Mouse (Mus musculus): ENCODE measurements at regions not wholly inside any gene's neighbourhood (a gene's known extent, or its start where the extent isn't known, plus 50 kb on each side); places are given as distances from the start of the nearest gene placed in this dataset.

GRCm38 (mm10) chr4:154726636-154727045, 59.0 kb upstream of the Actrt2 start:
- peak; percentile 49 for DNase-seq (ENCODE audit: low spot score)

GRCm38 (mm10) chr4:154727945-154728344, 60.3 kb upstream of the Actrt2 start:
- DNase-seq (ENCODE audit: low spot score), result no peak

DNA sequence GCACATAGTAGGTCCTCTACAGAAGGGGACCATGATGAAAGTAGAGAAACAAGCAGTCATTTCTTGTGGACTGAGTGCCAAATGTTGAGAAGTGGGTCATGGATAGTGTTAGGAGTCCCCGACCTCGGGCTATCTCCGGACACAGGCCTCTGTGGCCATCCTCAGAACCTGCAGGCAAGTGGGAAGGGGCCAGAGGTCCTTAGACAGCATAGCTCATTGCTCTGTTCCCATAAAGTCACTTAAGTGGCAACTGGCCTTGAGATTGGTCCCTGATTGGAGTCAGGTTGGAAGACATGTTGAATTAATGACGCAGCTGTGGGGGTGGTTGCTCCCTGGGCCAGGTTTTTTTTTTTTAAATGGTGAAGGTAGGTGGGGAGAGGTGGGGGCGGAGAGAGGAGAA, 63.0 kb upstream of the Actrt2 start:
- DNase-seq (ENCODE audit: low spot score), result no peak

DNA sequence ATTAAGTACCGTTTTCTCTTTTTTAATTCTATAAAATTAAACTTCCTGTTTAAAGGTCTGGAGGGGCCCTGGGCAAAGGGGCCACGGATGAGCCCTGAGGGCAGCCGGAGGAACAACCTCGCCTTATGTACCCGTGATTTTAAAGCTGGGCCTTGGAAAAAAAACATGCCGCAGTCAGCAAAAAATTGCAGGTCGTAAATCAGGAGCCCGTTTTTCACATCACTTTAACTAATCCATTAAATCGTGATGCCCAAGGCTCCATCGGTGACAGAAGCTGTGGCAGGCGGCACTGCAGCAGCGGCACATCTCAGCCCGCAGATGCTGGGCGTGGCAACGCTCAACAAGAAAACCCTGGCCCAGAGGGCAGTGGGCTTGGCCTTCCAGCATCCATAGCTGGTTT, 63.7 kb upstream of the Actrt2 start:
- no peak for DNase-seq (ENCODE audit: low spot score)

- peak; percentile 47 for DNase-seq (ENCODE audit: low spot score)
Observed at GRCm38 (mm10) chr4:154736071-154736470, 68.4 kb upstream of the Actrt2 start.

GRCm38 (mm10) chr4:154741123-154741890, 73.6 kb upstream of the Actrt2 start:
- peak; percentile 65 for DNase-seq (ENCODE audit: low spot score)

DNA sequence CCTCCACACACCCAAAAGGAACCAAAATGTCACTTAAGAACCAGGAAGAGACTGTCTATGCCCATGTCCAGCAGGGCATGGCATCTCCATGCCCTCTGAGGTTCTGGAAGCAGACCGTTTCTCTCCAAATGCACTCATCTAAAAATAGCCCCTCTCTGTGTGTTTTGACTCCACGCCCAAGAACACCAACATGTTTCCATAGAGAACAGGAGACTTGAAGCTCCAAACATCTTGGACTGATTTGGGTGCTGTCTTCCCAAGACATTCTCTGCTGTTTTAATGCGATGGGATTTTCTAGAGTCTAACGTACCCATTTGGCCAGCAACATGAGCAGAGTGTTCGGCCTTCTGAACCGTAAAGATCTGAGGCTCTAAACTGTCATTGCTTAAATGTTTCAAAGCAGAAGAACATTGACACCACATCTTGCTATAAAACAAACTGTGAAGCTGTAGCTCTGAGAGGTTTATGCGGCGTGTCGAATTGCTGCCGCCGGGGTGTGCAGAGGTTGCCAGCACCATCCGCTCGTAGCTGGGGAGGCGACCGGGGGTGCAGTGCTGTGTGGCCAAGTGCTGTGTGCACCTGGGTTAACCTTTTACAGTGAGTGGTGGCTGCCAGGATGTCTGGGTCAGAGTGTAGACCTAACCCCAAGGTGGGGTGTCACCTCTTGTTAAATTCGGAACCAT, 78.8 kb upstream of the Actrt2 start:
- DNase-seq (ENCODE audit: low spot score), result no peak

GRCm38 (mm10) chr4:154747006-154747343, 79.3 kb upstream of the Actrt2 start:
- DNase-seq (ENCODE audit: low spot score), result no peak

- DNase-seq (ENCODE audit: low spot score), result peak; percentile 66
Observed at GRCm38 (mm10) chr4:154749160-154749559, 81.5 kb upstream of the Actrt2 start.

- no peak for DNase-seq (ENCODE audit: low spot score)
Observed at GRCm38 (mm10) chr4:154749996-154750395, 82.3 kb upstream of the Actrt2 start.

GRCm38 (mm10) chr4:154750440-154751107, 82.9 kb upstream of the Actrt2 start:
- DNase-seq (ENCODE audit: low spot score), result no peak

- DNase-seq (ENCODE audit: low spot score), result no peak
Observed at GRCm38 (mm10) chr4:154754445-154754844, 82.8 kb upstream of the Ttc34 start.

DNA sequence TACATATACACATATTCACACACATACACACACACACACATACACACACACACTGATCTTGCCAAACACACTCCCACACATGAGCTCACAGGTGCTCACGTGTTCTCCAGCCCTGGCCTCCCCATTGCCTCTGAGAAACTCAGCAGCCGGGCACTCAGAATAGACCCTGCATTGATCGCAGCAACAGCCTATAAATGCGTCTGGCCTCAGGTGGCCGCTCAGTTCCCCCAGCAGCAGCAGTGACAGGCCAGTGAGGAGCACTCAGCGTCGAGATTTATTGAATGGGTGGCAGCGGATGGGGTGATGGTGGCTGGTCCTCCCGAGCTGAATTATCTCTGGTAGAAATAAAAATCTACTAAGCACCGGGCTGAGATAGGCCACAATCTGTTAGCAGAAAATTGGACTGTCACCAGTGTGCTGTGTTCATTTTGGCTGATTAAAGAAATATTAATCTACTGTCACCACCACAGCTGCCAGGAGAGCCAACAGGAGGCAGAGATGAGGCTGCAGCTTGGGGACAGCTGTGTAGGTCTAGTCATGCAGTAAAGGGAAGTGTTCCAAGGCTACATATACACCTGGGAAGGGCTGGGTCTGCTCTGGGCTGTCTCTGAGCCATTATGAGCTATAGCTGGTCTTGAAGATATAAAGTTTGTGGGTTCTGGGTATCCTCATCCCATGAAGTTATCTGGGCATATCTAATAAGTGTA, 80.4 kb upstream of the Ttc34 start:
- DNase-seq (ENCODE audit: low spot score), result no peak

GRCm38 (mm10) chr4:154759881-154760280, 77.4 kb upstream of the Ttc34 start:
- no peak for DNase-seq (ENCODE audit: low spot score)

DNA sequence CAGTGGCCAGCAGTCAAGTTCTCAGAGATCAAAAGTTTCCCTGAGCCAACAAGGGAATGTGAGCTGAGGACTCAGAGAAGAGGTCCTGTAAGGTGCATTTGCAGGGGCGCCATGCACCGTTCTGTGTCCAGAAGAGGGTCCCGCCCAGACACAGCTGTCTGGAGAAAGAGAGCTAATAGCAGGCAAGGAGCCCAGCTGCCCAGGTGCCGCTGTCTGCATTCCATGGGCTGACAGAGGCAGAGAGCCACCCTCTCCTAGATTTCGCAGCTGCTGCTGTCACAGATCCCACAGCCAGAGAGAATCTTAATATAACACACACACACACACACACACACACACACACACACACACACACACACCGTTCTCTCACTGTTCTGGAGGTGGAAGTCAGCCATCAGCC, 73.0 kb upstream of the Ttc34 start:
- DNase-seq (ENCODE audit: low spot score), result no peak

- no peak for DNase-seq (ENCODE audit: low spot score)
Observed at GRCm38 (mm10) chr4:154766158-154766557, 71.1 kb upstream of the Ttc34 start.

GRCm38 (mm10) chr4:154771330-154772076, 65.8 kb upstream of the Ttc34 start:
- DNase-seq (ENCODE audit: low spot score), result peak; percentile 64

DNA sequence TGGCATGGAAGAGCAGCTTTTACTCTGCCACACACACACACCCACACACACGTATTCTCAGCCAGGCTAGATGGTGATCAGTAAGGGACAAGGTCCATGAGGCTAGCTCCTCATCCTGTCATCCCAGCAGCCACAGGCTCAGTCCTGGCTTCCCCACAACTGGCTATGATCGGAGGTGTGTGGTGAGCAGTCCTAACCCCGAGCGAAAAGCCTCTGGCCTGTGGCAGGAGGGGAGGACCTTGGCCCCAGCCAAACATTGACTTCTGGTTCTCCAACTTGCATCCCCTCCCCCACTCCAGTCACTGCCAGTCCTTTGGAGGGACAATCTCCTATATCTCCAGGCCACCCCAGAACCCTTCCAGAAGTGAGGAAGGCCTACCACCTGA, 65.2 kb upstream of the Ttc34 start:
- no peak for DNase-seq (ENCODE audit: low spot score)

DNA sequence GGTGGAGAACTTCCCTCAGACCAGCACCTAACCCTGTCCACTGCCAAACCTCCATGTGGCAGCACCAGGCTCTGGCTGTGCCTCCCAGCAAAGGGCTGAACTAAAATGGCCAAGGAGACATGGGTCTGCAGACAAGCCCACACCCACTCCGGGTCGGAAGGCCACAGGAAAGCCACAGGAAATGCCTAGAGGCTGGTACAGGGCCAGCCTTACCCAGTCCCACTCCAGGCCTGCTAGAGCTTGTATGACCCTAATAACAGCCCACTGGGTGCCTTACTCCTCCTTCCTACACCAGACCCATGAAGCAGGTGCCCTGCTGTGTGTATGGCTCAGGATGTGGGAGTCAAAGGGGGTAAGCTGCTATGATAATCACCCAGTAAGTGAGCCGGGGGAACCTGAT, 63.4 kb upstream of the Ttc34 start:
- DNase-seq (ENCODE audit: low spot score), result no peak

DNA sequence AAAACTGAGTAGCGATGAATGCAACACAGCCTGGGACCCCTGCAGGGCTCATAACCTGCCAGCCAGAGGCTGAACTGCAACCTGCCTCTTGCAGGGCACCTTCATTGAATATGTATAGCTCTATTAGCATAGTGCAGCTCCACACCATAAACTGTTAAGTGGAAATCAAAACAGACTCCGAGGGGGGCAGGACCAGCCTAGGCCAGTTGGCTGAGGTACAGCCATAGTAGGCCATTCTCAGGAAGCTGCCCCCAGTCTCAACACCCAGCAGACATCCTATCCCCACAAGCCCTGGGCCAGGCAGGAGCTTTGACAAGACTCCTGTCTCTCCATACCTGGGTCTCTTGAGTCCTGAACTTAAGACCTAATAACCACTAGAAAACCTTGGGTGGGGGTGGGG, 62.9 kb upstream of the Ttc34 start:
- no peak for DNase-seq (ENCODE audit: low spot score)

DNA sequence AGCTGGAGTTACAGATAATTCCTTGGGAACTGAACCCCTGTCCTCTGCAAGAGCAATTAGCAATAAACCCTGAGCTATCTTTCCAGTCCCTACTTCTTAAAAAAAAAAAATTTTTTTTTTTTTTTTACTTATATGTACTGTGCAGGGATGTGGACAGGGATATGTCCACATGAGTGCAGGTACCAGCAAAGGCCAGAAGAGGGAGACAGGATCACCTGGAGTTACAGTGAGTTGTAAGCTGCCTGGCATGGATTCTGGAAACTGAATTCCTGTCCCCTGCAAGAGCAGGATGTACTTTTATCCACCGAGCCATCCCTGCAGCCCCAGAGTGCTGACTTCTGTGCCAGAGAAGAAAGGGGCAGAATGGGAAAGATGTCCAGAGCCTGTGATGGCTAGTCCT, 58.4 kb upstream of the Ttc34 start:
- DNase-seq (ENCODE audit: low spot score), result no peak

DNA sequence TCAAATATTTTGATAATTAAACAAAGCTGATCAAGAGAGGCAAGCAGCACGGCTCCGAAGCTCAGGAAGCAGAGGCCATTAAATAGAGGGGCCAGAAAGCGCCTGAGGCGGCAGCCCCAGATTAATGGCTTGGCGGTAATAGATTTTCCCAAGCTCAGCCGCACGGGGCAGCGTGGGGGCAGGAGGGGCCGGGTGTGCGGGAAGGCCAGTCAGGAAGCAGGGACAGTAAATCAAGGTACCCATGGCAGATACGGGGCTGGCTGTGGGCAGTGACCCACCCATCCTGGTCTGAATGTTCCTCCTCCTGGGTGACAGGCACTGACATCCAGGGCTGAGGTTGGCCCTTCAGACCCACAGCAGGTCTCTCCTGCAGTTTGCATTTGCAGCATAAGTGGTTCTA, 55.9 kb upstream of the Ttc34 start:
- peak; percentile 73 for DNase-seq (ENCODE audit: low spot score)

Measured in embryo, embryonic 10.5 days (tissue).